Mouse (Mus musculus): ENCODE results near the gene Fitm2. TPM values are rescaled to one million over a fixed set of nuclear protein-coding genes. Genes with fewer than 3 reads are reported as not detected.

Fitm2 gene
- 11.6 and 12.1 TPM in 2 replicates for polyA plus RNA-seq (2015; fragmentation: Nextera tagmentation; extraction: Ambion mirVana)

GRCm38 (mm10) chr2:163472466-163472851, at the start of gene Fitm2:
Gene Fitm2 (minus strand): TSS chr2:163472629.
- peaks cover 7% of the 10 kb centered on the region; the same call in 1 of the 2 replicates for H3K36me3 ChIP-seq (ENCODE audit: control insufficient read depth, insufficient read depth, low read length)
- peak; percentile 95 for ATAC-seq (ENCODE audit: insufficient read depth, low FRiP score)
- peaks cover 8% of the 10 kb centered on the region for H3K4me1 ChIP-seq (ENCODE audit: control insufficient read depth, insufficient read depth, low read length)
- under 1% methylated on average over 30 of the region's 30 CpGs for WGBS
- H3K9me3 ChIP-seq (replicated peaks; ENCODE audit: control insufficient read depth, low read length): no peaks in the 10 kb centered on the region
- peak within 1 kb of the TSS; percentile 79 for H3K9ac ChIP-seq (ENCODE audit: low read length)
- peak within 1 kb of the TSS; percentile 74 for H3K4me3 ChIP-seq (replicated peaks; ENCODE audit: low read length)
- no peaks in the 10 kb centered on the region for H3K27me3 ChIP-seq (ENCODE audit: control insufficient read depth, insufficient read depth, low read length)
- peak within 1 kb of the TSS; percentile 43; the same call in 1 of the 2 replicates for H3K27ac ChIP-seq (ENCODE audit: low read length)
- H3K4me2 ChIP-seq (ENCODE audit: low read depth, low read length): peak within 1 kb of the TSS; percentile 91

GRCm38 (mm10) chr2:163506300-163507004, 34.0 kb upstream of the Fitm2 start, which contains the start of gene Hnf4a:
Gene Hnf4a (plus strand): TSS chr2:163506808.
- peak within 1 kb of the TSS; percentile 38 for H3K4me2 ChIP-seq (ENCODE audit: low read depth, low read length)
- ATAC-seq (ENCODE audit: insufficient read depth, low FRiP score): peak; percentile 90
- peak within 1 kb of the TSS; percentile 65 for H3K27ac ChIP-seq (ENCODE audit: low read length)
- no peaks in the 10 kb centered on the region for H3K27me3 ChIP-seq (ENCODE audit: control insufficient read depth, insufficient read depth, low read length)
- H3K4me3 ChIP-seq (replicated peaks; ENCODE audit: low read length): peak within 1 kb of the TSS; percentile 49
- peak within 1 kb of the TSS; percentile 70 for H3K9ac ChIP-seq (ENCODE audit: low read length)
- H3K36me3 ChIP-seq (ENCODE audit: control insufficient read depth, insufficient read depth, low read length): no peaks in the 10 kb centered on the region
- WGBS: 54% methylated on average over 10 of the region's 10 CpGs
- H3K4me1 ChIP-seq (ENCODE audit: control insufficient read depth, insufficient read depth, low read length): peaks cover 3% of the 10 kb centered on the region; the same call in 1 of the 2 replicates
- no peaks in the 10 kb centered on the region for H3K9me3 ChIP-seq (replicated peaks; ENCODE audit: control insufficient read depth, low read length)

- Histone ChIP-seq H3K27me3 (ENCODE audit: control insufficient read depth, insufficient read depth, low read length) (no peaks in the 10 kb centered on the region), H3K9me3 (replicated peaks; ENCODE audit: control insufficient read depth, low read length) (no peaks in the 10 kb centered on the region), H3K36me3 (ENCODE audit: control insufficient read depth, insufficient read depth, low read length) (no peaks in the 10 kb centered on the region), H3K27ac (ENCODE audit: low read length) (no peak overlapping the region), H3K4me3 (replicated peaks; ENCODE audit: low read length) (no peak overlapping the region), H3K4me2 (ENCODE audit: low read depth, low read length) (no peak overlapping the region), H3K4me1 (ENCODE audit: control insufficient read depth, insufficient read depth, low read length) (peaks cover 2% of the 10 kb centered on the region; the same call in 1 of the 2 replicates), H3K9ac (ENCODE audit: low read length) (no peak overlapping the region)
- 66% methylated on average over 7 of the region's 7 CpGs for WGBS
- ATAC-seq (ENCODE audit: insufficient read depth, low FRiP score): no peak
Measured at GRCm38 (mm10) chr2:163503191-163503590, 30.8 kb upstream of the Fitm2 start.

- Histone ChIP-seq H3K36me3 (ENCODE audit: control insufficient read depth, insufficient read depth, low read length) (no peaks in the 10 kb centered on the region), H3K27me3 (ENCODE audit: control insufficient read depth, insufficient read depth, low read length) (no peaks in the 10 kb centered on the region), H3K9me3 (replicated peaks; ENCODE audit: control insufficient read depth, low read length) (no peaks in the 10 kb centered on the region), H3K4me3 (replicated peaks; ENCODE audit: low read length) (no peak overlapping the region), H3K4me2 (ENCODE audit: low read depth, low read length) (no peak overlapping the region), H3K4me1 (ENCODE audit: control insufficient read depth, insufficient read depth, low read length) (no peaks in the 10 kb centered on the region), H3K9ac (ENCODE audit: low read length) (no peak overlapping the region), H3K27ac (ENCODE audit: low read length) (no peak overlapping the region)
- 75% methylated on average over 2 of the region's 2 CpGs for WGBS
- no peak for ATAC-seq (ENCODE audit: insufficient read depth, low FRiP score)
Measured at GRCm38 (mm10) chr2:163502219-163502618, 29.8 kb upstream of the Fitm2 start.

GRCm38 (mm10) chr2:163494456-163494855, 22.0 kb upstream of the Fitm2 start:
- no peaks in the 10 kb centered on the region for H3K36me3 ChIP-seq (ENCODE audit: control insufficient read depth, insufficient read depth, low read length)
- no peak overlapping the region for H3K9ac ChIP-seq (ENCODE audit: low read length)
- H3K4me2 ChIP-seq (ENCODE audit: low read depth, low read length): no peak overlapping the region
- no peaks in the 10 kb centered on the region for H3K9me3 ChIP-seq (replicated peaks; ENCODE audit: control insufficient read depth, low read length)
- H3K27ac ChIP-seq (ENCODE audit: low read length): peak overlapping the region; percentile 67
- H3K27me3 ChIP-seq (ENCODE audit: control insufficient read depth, insufficient read depth, low read length): no peaks in the 10 kb centered on the region
- no peak overlapping the region for H3K4me3 ChIP-seq (replicated peaks; ENCODE audit: low read length)
- ATAC-seq (ENCODE audit: insufficient read depth, low FRiP score): no peak
- 26% methylated on average over 6 of the region's 6 CpGs for WGBS
- H3K4me1 ChIP-seq (ENCODE audit: control insufficient read depth, insufficient read depth, low read length): no peaks in the 10 kb centered on the region

- H3K36me3 ChIP-seq (ENCODE audit: control insufficient read depth, insufficient read depth, low read length): no peaks in the 10 kb centered on the region
- 10% methylated on average over 5 of the region's 5 CpGs for WGBS
- no peaks in the 10 kb centered on the region for H3K27me3 ChIP-seq (ENCODE audit: control insufficient read depth, insufficient read depth, low read length)
- no peaks in the 10 kb centered on the region for H3K4me1 ChIP-seq (ENCODE audit: control insufficient read depth, insufficient read depth, low read length)
- H3K27ac ChIP-seq (ENCODE audit: low read length): peak overlapping the region; percentile 67; the same call in 1 of the 2 replicates
- peak; percentile 70; the same call in 1 of the 2 replicates for ATAC-seq (ENCODE audit: insufficient read depth, low FRiP score)
- H3K9ac ChIP-seq (ENCODE audit: low read length): no peak overlapping the region
- H3K9me3 ChIP-seq (replicated peaks; ENCODE audit: control insufficient read depth, low read length): no peaks in the 10 kb centered on the region
- no peak overlapping the region for H3K4me3 ChIP-seq (replicated peaks; ENCODE audit: low read length)
- H3K4me2 ChIP-seq (ENCODE audit: low read depth, low read length): no peak overlapping the region
Measured at GRCm38 (mm10) chr2:163493976-163494375, 21.5 kb upstream of the Fitm2 start.

GRCm38 (mm10) chr2:163493031-163493430, 20.6 kb upstream of the Fitm2 start:
- no peaks in the 10 kb centered on the region for H3K27me3 ChIP-seq (ENCODE audit: control insufficient read depth, insufficient read depth, low read length)
- 37% methylated on average over 5 of the region's 5 CpGs for WGBS
- no peak overlapping the region; the same call in 1 of the 2 replicates for H3K9ac ChIP-seq (ENCODE audit: low read length)
- no peaks in the 10 kb centered on the region for H3K36me3 ChIP-seq (ENCODE audit: control insufficient read depth, insufficient read depth, low read length)
- H3K4me1 ChIP-seq (ENCODE audit: control insufficient read depth, insufficient read depth, low read length): no peaks in the 10 kb centered on the region
- no peak overlapping the region for H3K27ac ChIP-seq (ENCODE audit: low read length)
- ATAC-seq (ENCODE audit: insufficient read depth, low FRiP score): no peak
- H3K9me3 ChIP-seq (replicated peaks; ENCODE audit: control insufficient read depth, low read length): no peaks in the 10 kb centered on the region
- H3K4me3 ChIP-seq (replicated peaks; ENCODE audit: low read length): no peak overlapping the region
- no peak overlapping the region for H3K4me2 ChIP-seq (ENCODE audit: low read depth, low read length)

GRCm38 (mm10) chr2:163492018-163492417, 19.6 kb upstream of the Fitm2 start, which contains the start of gene R3hdml:
Gene R3hdml (plus strand): TSS chr2:163492318.
- Histone ChIP-seq H3K4me3 (replicated peaks; ENCODE audit: low read length) (no peak within 1 kb of the TSS), H3K4me2 (ENCODE audit: low read depth, low read length) (no peak within 1 kb of the TSS), H3K9ac (ENCODE audit: low read length) (no peak within 1 kb of the TSS), H3K36me3 (ENCODE audit: control insufficient read depth, insufficient read depth, low read length) (no peaks in the 10 kb centered on the region), H3K27me3 (ENCODE audit: control insufficient read depth, insufficient read depth, low read length) (no peaks in the 10 kb centered on the region), H3K4me1 (ENCODE audit: control insufficient read depth, insufficient read depth, low read length) (no peaks in the 10 kb centered on the region), H3K9me3 (replicated peaks; ENCODE audit: control insufficient read depth, low read length) (no peaks in the 10 kb centered on the region), H3K27ac (ENCODE audit: low read length) (no peak within 1 kb of the TSS)
- 80% methylated on average over 5 of the region's 5 CpGs for WGBS
- ATAC-seq (ENCODE audit: insufficient read depth, low FRiP score): no peak

- H3K9ac ChIP-seq (ENCODE audit: low read length): no peak overlapping the region
- H3K4me1 ChIP-seq (ENCODE audit: control insufficient read depth, insufficient read depth, low read length): no peaks in the 10 kb centered on the region
- H3K27ac ChIP-seq (ENCODE audit: low read length): no peak overlapping the region
- no peak for ATAC-seq (ENCODE audit: insufficient read depth, low FRiP score)
- whole genome bisulfite sequencing: 61% methylated on average over 7 of the region's 7 CpGs
- H3K9me3 ChIP-seq (replicated peaks; ENCODE audit: control insufficient read depth, low read length): no peaks in the 10 kb centered on the region
- no peaks in the 10 kb centered on the region for H3K36me3 ChIP-seq (ENCODE audit: control insufficient read depth, insufficient read depth, low read length)
- H3K4me2 ChIP-seq (ENCODE audit: low read depth, low read length): no peak overlapping the region
- H3K4me3 ChIP-seq (replicated peaks; ENCODE audit: low read length): no peak overlapping the region
- H3K27me3 ChIP-seq (ENCODE audit: control insufficient read depth, insufficient read depth, low read length): no peaks in the 10 kb centered on the region
Measured at GRCm38 (mm10) chr2:163491351-163491750, 18.9 kb upstream of the Fitm2 start.

Data from stomach, embryonic 16.5 days (tissue).